Mouse (Mus musculus): ENCODE results near the gene Myl12a. TPM values are rescaled to one million over a fixed set of nuclear protein-coding genes. Genes with fewer than 3 reads are reported as not detected.

Myl12a gene
- total RNA-seq, 1 experiment from 2014 or later: 295 TPM

Other genes starting within 250 kb of the Myl12a start
- 73.0 and 74.7 TPM in 2 replicates for gene Tgif1, start 149.3 kb downstream of the Myl12a start, total RNA-seq (2021)
- gene Myom1, start 245 bp downstream of the Myl12a start, total RNA-seq (2021): 2.9 and 4.6 TPM in 2 replicates
- 47.3 and 50.6 TPM in 2 replicates for gene Lpin2, start 179.7 kb upstream of the Myl12a start, total RNA-seq (2021)